Mouse (Mus musculus) liver, embryonic 12.5 days (tissue): Measurements from ENCODE around the gene Btbd19. TPM values are rescaled to one million over a fixed set of nuclear protein-coding genes. Genes with fewer than 3 reads are reported as not detected.

Experiments used
- ATAC-seq: fragments of 200-750 bp; cut with Nextera tagmentation; 2 replicates; pipeline ENCODE4 v1.8.0; 2017; ENCODE audit warnings: moderate number of reproducible peaks, mild to moderate bottlenecking, moderate library complexity
- H3K27ac ChIP-seq: fragments of 300-500 bp; sonication (generic); 2 replicates; pipeline ENCODE4 v1.5.1; 2016; ENCODE audit warnings: mild to moderate bottlenecking
- H3K27me3 ChIP-seq: fragments of 300-500 bp; sonication (generic); replicated peaks from 2 replicates; pipeline ENCODE4 v1.6.1; 2016; ENCODE audit warnings: mild to moderate bottlenecking, moderate library complexity
- H3K36me3 ChIP-seq: fragments of 300-500 bp; sonication (generic); 2 replicates; pipeline ENCODE4 v1.6.1; 2016; ENCODE audit warnings: mild to moderate bottlenecking, moderate library complexity
- H3K4me1 ChIP-seq: fragments of 300-500 bp; sonication (generic); 2 replicates; pipeline ENCODE4 v1.6.1; 2016
- H3K4me2 ChIP-seq: fragments of 300-500 bp; sonication (generic); 2 replicates; pipeline ENCODE4 v1.6.1; 2016; ENCODE audit warnings: mild to moderate bottlenecking, moderate library complexity
- H3K4me3 ChIP-seq: fragments of 300-500 bp; sonication (generic); 2 replicates; pipeline ENCODE4 v1.5.1; 2016; ENCODE audit warnings: mild to moderate bottlenecking, moderate library complexity
- H3K9ac ChIP-seq: fragments of 300-500 bp; sonication (generic); 2 replicates; pipeline ENCODE4 v1.6.1; 2016; ENCODE audit warnings: mild to moderate bottlenecking, moderate library complexity
- H3K9me3 ChIP-seq: fragments of 300-500 bp; sonication (generic); replicated peaks from 2 replicates; pipeline ENCODE4 v1.6.1; 2016; ENCODE audit warnings: mild to moderate bottlenecking, moderate library complexity
- WGBS: fragments of 180-500 bp; shearing (Covaris S2); methylation state at CpG from one replicate; pipeline ENCODE4 v1.1.7; 2016; ENCODE audit not compliant: insufficient replicate concordance; 5-methylcytosine and 5-hydroxymethylcytosine counted together
- polyA plus RNA-seq: library from polyadenylated mRNA; unstranded; fragments of >200 nt; fragmentation: Nextera tagmentation; extraction: Ambion mirVana; gene quantifications from 2 replicates; pipeline ENCODE4 v1.2.1, GENCODE M21; 2016

The Btbd19 gene
- polyA plus RNA-seq = 6.4 and 7.1 TPM in 2 replicates

GRCm38 (mm10) chr4:117125348-117125909 is at the start of gene Btbd19:
Gene Btbd19, minus strand, starts transcription at chr4:117125725.
- H3K27me3 ChIP-seq = peaks cover 7% of the 10 kb centered on the region
- ATAC-seq = no peak
- peaks cover 45% of the 10 kb centered on the region for H3K4me1 ChIP-seq
- peaks cover 17% of the 10 kb centered on the region for H3K36me3 ChIP-seq
- 35% methylated on average over 8 of the region's 8 CpGs for WGBS
- peak within 1 kb of the TSS; percentile 27 for H3K9ac ChIP-seq
- no peak within 1 kb of the TSS for H3K4me3 ChIP-seq
- H3K27ac ChIP-seq = peak within 1 kb of the TSS; percentile 65
- peak within 1 kb of the TSS; percentile 35 for H3K4me2 ChIP-seq
- no peaks in the 10 kb centered on the region for H3K9me3 ChIP-seq

- no peak overlapping the region for H3K4me2 ChIP-seq
- peaks cover 99% of the 10 kb centered on the region for H3K36me3 ChIP-seq
- no peaks in the 10 kb centered on the region for H3K4me1 ChIP-seq
- ATAC-seq = no peak
- H3K4me3 ChIP-seq = no peak overlapping the region
- no peaks in the 10 kb centered on the region for H3K27me3 ChIP-seq
- no peak overlapping the region for H3K27ac ChIP-seq
- 84% methylated on average over 5 of the region's 5 CpGs for WGBS
- H3K9ac ChIP-seq = no peak overlapping the region
- no peaks in the 10 kb centered on the region for H3K9me3 ChIP-seq
These were observed 44.4 kb upstream of the Btbd19 start for GRCm38 (mm10) chr4:117169936-117170335.

GRCm38 (mm10) chr4:117161183-117161582 is 35.7 kb upstream of the Btbd19 start:
- no peak for ATAC-seq
- Histone ChIP-seq H3K9ac (no peak overlapping the region), H3K27ac (no peak overlapping the region)

GRCm38 (mm10) chr4:117159666-117160065 is 34.1 kb upstream of the Btbd19 start:
- Histone ChIP-seq H3K4me2 (no peak overlapping the region), H3K36me3 (peaks cover 70% of the 10 kb centered on the region), H3K4me1 (peaks cover 11% of the 10 kb centered on the region), H3K9me3 (no peaks in the 10 kb centered on the region), H3K27me3 (no peaks in the 10 kb centered on the region), H3K4me3 (no peak overlapping the region), H3K9ac (no peak overlapping the region), H3K27ac (no peak overlapping the region)
- WGBS = 87% methylated on average over 10 of the region's 10 CpGs
- ATAC-seq = no peak

More at GRCm38 (mm10) chr4:117161183-117161582, 35.7 kb upstream of the Btbd19 start:
- peaks cover 6% of the 10 kb centered on the region for H3K4me1 ChIP-seq
- peaks cover 78% of the 10 kb centered on the region for H3K36me3 ChIP-seq
- no peaks in the 10 kb centered on the region for H3K27me3 ChIP-seq
- no peaks in the 10 kb centered on the region for H3K9me3 ChIP-seq
- no peak overlapping the region for H3K4me3 ChIP-seq
- 75% methylated on average over 4 of the region's 4 CpGs for WGBS
- no peak overlapping the region for H3K4me2 ChIP-seq

- WGBS = 18% methylated on average over 6 of the region's 6 CpGs
- H3K9me3 ChIP-seq = no peaks in the 10 kb centered on the region
- no peak for ATAC-seq
- H3K4me3 ChIP-seq = peak overlapping the region; percentile 89
- peaks cover 40% of the 10 kb centered on the region for H3K4me1 ChIP-seq
- H3K36me3 ChIP-seq = peaks cover 69% of the 10 kb centered on the region
- no peaks in the 10 kb centered on the region for H3K27me3 ChIP-seq
- peak overlapping the region; percentile 97 for H3K9ac ChIP-seq
- peak overlapping the region; percentile 87 for H3K27ac ChIP-seq
- peak overlapping the region; percentile 77 for H3K4me2 ChIP-seq
These were observed 30.8 kb upstream of the Btbd19 start for GRCm38 (mm10) chr4:117156372-117156771.

- Histone ChIP-seq H3K27me3 (no peaks in the 10 kb centered on the region), H3K27ac (peak within 1 kb of the TSS; percentile 87), H3K36me3 (peaks cover 69% of the 10 kb centered on the region), H3K4me3 (peak within 1 kb of the TSS; percentile 89), H3K4me2 (peak within 1 kb of the TSS; percentile 77), H3K9me3 (no peaks in the 10 kb centered on the region), H3K4me1 (peaks cover 42% of the 10 kb centered on the region), H3K9ac (peak within 1 kb of the TSS; percentile 97)
- WGBS = under 1% methylated on average over 52 of the region's 52 CpGs
- ATAC-seq = peak; percentile 89
These were observed 30.3 kb upstream of the Btbd19 start, which contains the start of gene Rps8 for GRCm38 (mm10) chr4:117155792-117156355. Gene Rps8, minus strand, starts transcription at chr4:117156243.

GRCm38 (mm10) chr4:117155020-117155791 is 29.7 kb upstream of the Btbd19 start:
- no peaks in the 10 kb centered on the region for H3K27me3 ChIP-seq
- peaks cover 69% of the 10 kb centered on the region for H3K36me3 ChIP-seq
- H3K4me1 ChIP-seq = peaks cover 42% of the 10 kb centered on the region
- H3K4me3 ChIP-seq = peak overlapping the region; percentile 89
- ATAC-seq = peak; percentile 20; the same call in 1 of the 2 replicates
- H3K27ac ChIP-seq = peak overlapping the region; percentile 87
- peak overlapping the region; percentile 77 for H3K4me2 ChIP-seq
- H3K9ac ChIP-seq = peak overlapping the region; percentile 97
- WGBS = under 1% methylated on average over 44 of the region's 44 CpGs
- no peaks in the 10 kb centered on the region for H3K9me3 ChIP-seq

- 53% methylated on average over 5 of the region's 5 CpGs for WGBS
- Histone ChIP-seq H3K36me3 (peaks cover 72% of the 10 kb centered on the region), H3K9ac (peak overlapping the region; percentile 97), H3K4me1 (peaks cover 42% of the 10 kb centered on the region), H3K27ac (peak overlapping the region; percentile 87), H3K4me3 (peak overlapping the region; percentile 89; the same call in 1 of the 2 replicates), H3K27me3 (no peaks in the 10 kb centered on the region), H3K4me2 (peak overlapping the region; percentile 77), H3K9me3 (no peaks in the 10 kb centered on the region)
- ATAC-seq = no peak
These were observed 27.2 kb upstream of the Btbd19 start for GRCm38 (mm10) chr4:117152714-117153113.

- Histone ChIP-seq H3K36me3 (peaks cover 72% of the 10 kb centered on the region), H3K4me1 (peaks cover 38% of the 10 kb centered on the region), H3K4me3 (no peak overlapping the region), H3K9ac (no peak overlapping the region), H3K9me3 (no peaks in the 10 kb centered on the region), H3K4me2 (no peak overlapping the region), H3K27me3 (no peaks in the 10 kb centered on the region), H3K27ac (peak overlapping the region; percentile 64)
- no peak for ATAC-seq
- WGBS = 59% methylated on average over 1 of the region's 1 CpGs
These were observed 25.9 kb upstream of the Btbd19 start for GRCm38 (mm10) chr4:117151416-117151815.

- H3K9me3 ChIP-seq = no peaks in the 10 kb centered on the region
- peaks cover 71% of the 10 kb centered on the region for H3K36me3 ChIP-seq
- H3K4me2 ChIP-seq = no peak overlapping the region
- WGBS = 75% methylated on average over 6 of the region's 6 CpGs
- H3K9ac ChIP-seq = no peak overlapping the region
- H3K4me1 ChIP-seq = peaks cover 40% of the 10 kb centered on the region
- H3K4me3 ChIP-seq = no peak overlapping the region
- ATAC-seq = 0 out of 2 replicates have a peak, but pooled peaks have one; percentile 6
- peak overlapping the region; percentile 33 for H3K27ac ChIP-seq
- 0 out of 2 replicates have a peak, but pooled peaks cover 2% of the 10 kb centered on the region for H3K27me3 ChIP-seq
These were observed 24.7 kb upstream of the Btbd19 start for GRCm38 (mm10) chr4:117150212-117150733.

- peaks cover 64% of the 10 kb centered on the region for H3K36me3 ChIP-seq
- H3K27ac ChIP-seq = peak overlapping the region; percentile 33
- 0 out of 2 replicates have a peak, but pooled peaks cover 3% of the 10 kb centered on the region for H3K27me3 ChIP-seq
- peaks cover 33% of the 10 kb centered on the region for H3K4me1 ChIP-seq
- no peak overlapping the region for H3K9ac ChIP-seq
- no peaks in the 10 kb centered on the region for H3K9me3 ChIP-seq
- no peak for ATAC-seq
- no peak overlapping the region for H3K4me3 ChIP-seq
- 54% methylated on average over 6 of the region's 6 CpGs for WGBS
- no peak overlapping the region for H3K4me2 ChIP-seq
These were observed 24.0 kb upstream of the Btbd19 start for GRCm38 (mm10) chr4:117149291-117150211.
